Mouse (Mus musculus) hindbrain, embryonic 12.5 days (tissue): ENCODE data around the gene Nr1h2. TPM values are rescaled to one million over a fixed set of nuclear protein-coding genes. Genes with fewer than 3 reads are reported as not detected.

ENCODE experiments used
- ATAC-seq: fragments of 200-750 bp; cut with Nextera tagmentation; 2 replicates; pipeline ENCODE4 v1.8.0; 2017; ENCODE audit warnings: moderate TSS enrichment; ENCODE audit not compliant: low FRiP score
- H3K27ac ChIP-seq: fragments of 300-500 bp; sonication (generic); 2 replicates; pipeline ENCODE4 v1.5.1; 2016; ENCODE audit warnings: mild to moderate bottlenecking
- H3K27me3 ChIP-seq: fragments of 300-500 bp; sonication (generic); 2 replicates; pipeline ENCODE4 v1.6.1; 2016; ENCODE audit warnings: mild to moderate bottlenecking
- H3K36me3 ChIP-seq: fragments of 300-500 bp; sonication (generic); 2 replicates; pipeline ENCODE4 v1.6.1; 2016; ENCODE audit warnings: mild to moderate bottlenecking
- H3K4me1 ChIP-seq: fragments of 300-500 bp; sonication (generic); 2 replicates; pipeline ENCODE4 v1.6.1; 2016
- H3K4me2 ChIP-seq: fragments of 300-500 bp; sonication (generic); replicated peaks from 2 replicates; pipeline ENCODE4 v1.6.1; 2016; ENCODE audit warnings: mild to moderate bottlenecking
- H3K4me3 ChIP-seq: fragments of 300-500 bp; sonication (generic); 2 replicates; pipeline ENCODE4 v1.5.1; 2016; ENCODE audit warnings: mild to moderate bottlenecking
- H3K9ac ChIP-seq: fragments of 300-500 bp; sonication (generic); 2 replicates; pipeline ENCODE4 v1.6.1; 2016; ENCODE audit warnings: mild to moderate bottlenecking, moderate library complexity
- H3K9me3 ChIP-seq: fragments of 300-500 bp; sonication (generic); replicated peaks from 2 replicates; pipeline ENCODE4 v1.6.1; 2016; ENCODE audit warnings: mild to moderate bottlenecking
- WGBS: fragments of 180-500 bp; shearing (Covaris S2); methylation state at CpG from one replicate; pipeline ENCODE4 v1.1.7; 2016; 5-methylcytosine and 5-hydroxymethylcytosine counted together
- polyA plus RNA-seq: library from polyadenylated mRNA; unstranded; fragments of >200 nt; fragmentation: Nextera tagmentation; extraction: Ambion mirVana; gene quantifications from 2 replicates; pipeline ENCODE4 v1.2.1, GENCODE M21; 2016

Gene Nr1h2
- polyA plus RNA-seq, 1 experiment from 2014 or later = 71.5 TPM

DNA sequence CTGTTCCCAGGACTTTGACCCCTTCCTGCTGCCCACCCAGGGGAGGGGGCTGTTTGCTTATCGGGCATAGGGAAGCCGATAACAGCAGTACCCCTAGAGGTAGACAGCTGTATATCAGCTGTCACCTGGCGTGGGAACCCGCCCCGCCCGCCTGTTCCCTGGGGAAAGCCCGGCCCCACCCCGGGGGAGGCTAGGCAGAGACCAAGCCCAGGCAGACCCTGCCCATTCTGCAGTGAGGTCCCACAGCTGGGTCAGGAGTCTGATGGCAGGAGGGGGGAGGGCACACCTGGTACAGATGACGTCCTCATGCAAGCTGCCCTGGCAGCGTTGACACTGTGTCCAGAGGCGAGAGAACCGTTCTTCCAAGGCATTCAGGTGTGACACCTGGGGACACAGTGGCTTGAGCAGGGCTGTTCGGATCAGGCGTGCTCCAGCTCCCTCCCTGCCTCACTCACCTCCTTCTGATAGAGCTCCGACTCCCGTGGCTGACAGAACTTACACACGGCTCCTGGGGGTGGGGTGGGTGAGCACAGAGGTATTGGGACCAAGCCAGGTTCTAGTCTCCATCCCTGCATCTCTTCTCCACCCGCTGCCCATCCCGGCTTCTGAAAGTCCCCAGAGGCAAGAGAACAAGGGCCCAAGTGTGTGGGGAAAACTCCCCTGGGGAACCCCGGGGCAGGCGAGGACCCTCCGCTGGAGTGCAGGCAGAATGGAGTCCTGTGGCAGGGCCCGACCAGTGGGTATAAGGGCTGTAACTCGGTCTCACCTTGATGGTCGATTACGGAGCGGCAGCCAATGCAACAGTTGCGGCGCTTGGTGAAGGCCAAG is 20.6 kb downstream of the Nr1h2 start:
- H3K9me3 ChIP-seq = no peaks in the 10 kb centered on the region
- H3K4me1 ChIP-seq = peaks cover 1% of the 10 kb centered on the region; the same call in 1 of the 2 replicates
- ATAC-seq = no peak
- peaks cover 51% of the 10 kb centered on the region for H3K36me3 ChIP-seq
- H3K27me3 ChIP-seq = peaks cover 16% of the 10 kb centered on the region
- no peak overlapping the region for H3K27ac ChIP-seq
- no peak overlapping the region for H3K4me2 ChIP-seq
- whole genome bisulfite sequencing = 86% methylated on average over 29 of the region's 29 CpGs
- no peak overlapping the region for H3K9ac ChIP-seq
- no peak overlapping the region for H3K4me3 ChIP-seq

DNA sequence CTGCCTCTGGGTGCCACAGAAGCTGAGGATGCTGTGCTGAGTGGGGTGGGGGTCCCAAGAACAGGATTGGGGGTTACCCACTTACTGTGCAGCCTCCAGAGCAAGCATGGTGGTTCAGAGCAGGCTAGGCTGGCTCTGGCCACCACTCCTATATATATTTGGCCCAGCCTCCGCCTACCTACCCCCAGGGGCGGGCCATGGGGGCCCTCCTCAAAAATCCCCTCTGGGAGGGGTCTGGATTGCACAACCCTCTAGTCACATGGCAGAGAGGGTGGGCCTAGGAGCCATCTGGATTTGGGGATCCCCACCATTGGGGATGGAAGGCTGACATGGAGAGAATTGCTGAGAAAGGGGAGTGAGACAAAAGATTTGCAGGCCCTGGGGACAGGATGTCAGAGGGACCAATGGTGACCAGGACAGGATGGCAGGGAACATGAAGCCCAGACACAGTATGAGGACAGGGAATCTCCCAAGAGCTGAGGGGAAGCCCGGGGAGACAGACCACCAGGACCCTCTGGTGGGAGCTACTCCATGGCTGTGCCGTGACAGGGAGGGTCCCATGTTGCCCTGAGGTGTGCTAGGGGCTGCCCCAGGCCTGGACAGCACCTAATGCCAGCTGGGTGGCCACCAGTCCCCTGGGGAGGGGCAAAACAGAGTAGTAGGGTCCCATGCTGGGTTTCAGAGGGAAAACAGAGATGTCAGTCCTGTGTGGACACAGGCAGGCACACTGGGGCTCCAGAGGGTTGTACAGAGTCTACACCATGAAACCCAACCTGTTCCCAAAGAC is 21.6 kb downstream of the Nr1h2 start, which contains the start of gene Spib:
TSS of gene Spib (minus strand) at position 126 of the 787 bp plus-strand sequence.
- Histone ChIP-seq H3K36me3 (peaks cover 43% of the 10 kb centered on the region), H3K27me3 (peaks cover 24% of the 10 kb centered on the region), H3K4me2 (no peak within 1 kb of the TSS), H3K9me3 (no peaks in the 10 kb centered on the region), H3K4me3 (no peak within 1 kb of the TSS), H3K27ac (no peak within 1 kb of the TSS), H3K9ac (0 out of 2 replicates have a peak within 1 kb of the TSS, but pooled peaks have one; percentile 9), H3K4me1 (peaks cover 8% of the 10 kb centered on the region)
- WGBS = 81% methylated on average over 4 of the region's 4 CpGs
- ATAC-seq = no peak

DNA sequence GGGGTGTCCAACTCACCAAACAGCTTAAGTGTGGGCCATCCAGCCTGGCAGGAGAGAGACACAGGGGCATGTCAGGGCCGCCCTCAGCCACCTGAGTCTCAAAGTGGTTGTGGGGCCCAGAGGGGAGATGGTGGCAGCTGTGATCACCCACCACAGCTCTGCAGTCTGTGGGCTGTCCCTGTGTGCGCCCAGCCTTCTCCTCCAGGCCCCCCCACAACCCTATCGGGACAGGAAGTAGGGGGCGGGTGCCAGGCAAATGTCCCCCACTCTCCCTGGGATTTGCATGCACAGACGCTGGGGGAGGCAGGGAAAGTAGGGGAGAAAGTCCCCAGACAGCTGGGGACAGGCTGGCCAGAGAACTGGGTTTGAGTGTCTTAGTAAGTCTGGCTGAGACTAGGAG is 22.5 kb downstream of the Nr1h2 start:
- peaks cover 8% of the 10 kb centered on the region for H3K4me1 ChIP-seq
- 50% methylated on average over 5 of the region's 5 CpGs for WGBS
- H3K9ac ChIP-seq = no peak overlapping the region
- no peak for ATAC-seq
- H3K27me3 ChIP-seq = peaks cover 32% of the 10 kb centered on the region
- H3K36me3 ChIP-seq = peaks cover 34% of the 10 kb centered on the region
- no peak overlapping the region for H3K27ac ChIP-seq
- no peak overlapping the region for H3K4me2 ChIP-seq
- H3K4me3 ChIP-seq = no peak overlapping the region
- no peaks in the 10 kb centered on the region for H3K9me3 ChIP-seq

DNA sequence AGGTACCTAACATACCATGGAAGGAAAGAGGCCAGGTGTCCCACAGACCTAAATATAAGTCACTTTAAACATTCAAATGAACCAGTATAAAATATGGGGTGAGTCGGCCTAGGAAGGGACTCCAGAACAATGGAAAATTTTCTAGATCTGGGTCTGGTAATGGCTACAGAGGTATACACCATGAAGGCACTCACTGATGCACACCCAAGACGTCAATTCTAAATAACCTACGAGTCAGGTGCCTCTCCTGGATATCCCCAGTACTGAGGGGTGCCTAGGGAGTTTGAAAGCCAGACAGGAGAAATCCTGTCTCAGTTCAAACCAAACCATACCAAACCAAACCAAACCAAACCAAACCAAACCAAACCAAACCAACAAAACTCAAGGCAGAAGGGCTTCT is 23.2 kb downstream of the Nr1h2 start:
- no peak for ATAC-seq
- Histone ChIP-seq H3K4me1 (peaks cover 8% of the 10 kb centered on the region), H3K4me2 (no peak overlapping the region), H3K4me3 (no peak overlapping the region), H3K36me3 (peaks cover 28% of the 10 kb centered on the region), H3K27me3 (peaks cover 38% of the 10 kb centered on the region), H3K9me3 (no peaks in the 10 kb centered on the region), H3K9ac (no peak overlapping the region), H3K27ac (no peak overlapping the region)
- 78% methylated on average over 3 of the region's 3 CpGs for WGBS

DNA sequence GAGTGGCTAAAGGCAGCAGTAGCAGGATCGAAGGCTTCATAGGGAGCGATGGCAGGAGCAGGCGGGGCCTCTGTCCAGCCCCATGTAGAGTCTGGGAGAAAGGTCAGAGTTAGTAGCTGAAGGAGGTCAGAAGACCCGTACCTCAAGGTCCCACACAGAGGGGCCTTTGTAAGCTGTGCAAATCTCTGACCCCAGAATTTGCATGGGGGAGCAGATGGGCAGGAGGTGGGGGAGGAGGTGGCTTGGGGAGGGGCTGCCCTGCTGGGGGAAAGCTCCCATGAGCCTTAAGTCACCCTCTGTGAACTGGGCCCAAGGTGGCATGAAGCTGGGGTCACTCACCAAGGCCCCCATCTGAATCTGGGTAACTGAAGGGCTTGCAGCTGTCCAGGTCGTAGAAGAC is 24.2 kb downstream of the Nr1h2 start:
- WGBS = 59% methylated on average over 5 of the region's 5 CpGs

DNA sequence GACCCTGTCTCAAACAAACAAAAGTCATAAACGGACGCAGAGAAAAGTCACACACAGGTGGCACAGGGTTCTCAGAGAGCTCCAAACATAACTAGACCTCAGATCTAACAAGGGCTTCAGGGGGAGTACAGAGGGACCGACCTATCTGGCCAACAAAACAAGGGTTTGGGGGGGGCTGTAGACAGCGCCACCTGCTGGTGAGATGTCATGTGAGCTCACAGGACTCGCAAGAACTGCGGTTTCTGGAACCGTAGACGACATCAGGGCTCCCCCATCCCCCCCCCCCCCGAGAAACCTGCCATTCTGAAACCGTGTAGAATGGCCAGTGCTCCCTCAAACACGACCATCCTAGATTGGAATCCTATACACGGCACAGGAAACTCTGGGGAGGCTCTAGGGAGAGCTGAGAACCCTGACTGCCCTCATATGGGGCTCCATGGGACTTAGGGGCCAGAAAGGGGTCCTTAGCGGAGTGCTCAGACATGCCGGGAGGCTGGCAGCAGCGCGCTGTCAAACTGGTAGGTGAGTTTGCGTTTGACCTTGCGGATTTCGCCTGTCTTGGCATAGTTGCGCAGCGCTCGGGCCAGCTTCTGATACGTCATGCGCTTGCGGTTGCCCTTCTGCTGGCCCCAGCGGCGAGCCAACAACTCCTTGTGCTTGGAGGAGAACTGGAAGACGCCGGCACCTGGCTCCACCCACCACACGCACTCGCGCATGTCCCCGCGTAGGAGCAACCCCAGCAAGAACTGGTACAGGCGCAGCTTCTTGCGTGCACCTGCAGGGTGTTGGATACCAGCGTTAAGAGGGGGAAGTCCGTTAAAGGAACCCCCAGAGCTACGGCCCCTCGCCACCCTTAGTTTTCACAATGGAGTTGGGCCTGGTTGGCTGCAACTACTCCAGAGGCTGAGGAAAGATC is 26.0 kb downstream of the Nr1h2 start:
- WGBS = 6% methylated on average over 40 of the region's 40 CpGs
- Histone ChIP-seq H3K4me2 (peak overlapping the region; percentile 58), H3K9me3 (no peaks in the 10 kb centered on the region), H3K27ac (no peak overlapping the region), H3K4me3 (peak overlapping the region; percentile 22), H3K36me3 (0 out of 2 replicates have a peak, but pooled peaks cover 2% of the 10 kb centered on the region), H3K27me3 (peaks cover 66% of the 10 kb centered on the region), H3K4me1 (peaks cover 15% of the 10 kb centered on the region), H3K9ac (peak overlapping the region; percentile 36)
- ATAC-seq = 0 out of 2 replicates have a peak, but pooled peaks have one; percentile 23

More for the DNA sequence above, 24.2 kb downstream of the Nr1h2 start:
- ATAC-seq = no peak
- no peaks in the 10 kb centered on the region for H3K9me3 ChIP-seq
- no peak overlapping the region for H3K9ac ChIP-seq
- H3K4me2 ChIP-seq = no peak overlapping the region
- H3K27me3 ChIP-seq = peaks cover 48% of the 10 kb centered on the region
- no peak overlapping the region for H3K4me3 ChIP-seq
- no peak overlapping the region for H3K27ac ChIP-seq
- H3K36me3 ChIP-seq = peaks cover 20% of the 10 kb centered on the region
- peaks cover 15% of the 10 kb centered on the region for H3K4me1 ChIP-seq

DNA sequence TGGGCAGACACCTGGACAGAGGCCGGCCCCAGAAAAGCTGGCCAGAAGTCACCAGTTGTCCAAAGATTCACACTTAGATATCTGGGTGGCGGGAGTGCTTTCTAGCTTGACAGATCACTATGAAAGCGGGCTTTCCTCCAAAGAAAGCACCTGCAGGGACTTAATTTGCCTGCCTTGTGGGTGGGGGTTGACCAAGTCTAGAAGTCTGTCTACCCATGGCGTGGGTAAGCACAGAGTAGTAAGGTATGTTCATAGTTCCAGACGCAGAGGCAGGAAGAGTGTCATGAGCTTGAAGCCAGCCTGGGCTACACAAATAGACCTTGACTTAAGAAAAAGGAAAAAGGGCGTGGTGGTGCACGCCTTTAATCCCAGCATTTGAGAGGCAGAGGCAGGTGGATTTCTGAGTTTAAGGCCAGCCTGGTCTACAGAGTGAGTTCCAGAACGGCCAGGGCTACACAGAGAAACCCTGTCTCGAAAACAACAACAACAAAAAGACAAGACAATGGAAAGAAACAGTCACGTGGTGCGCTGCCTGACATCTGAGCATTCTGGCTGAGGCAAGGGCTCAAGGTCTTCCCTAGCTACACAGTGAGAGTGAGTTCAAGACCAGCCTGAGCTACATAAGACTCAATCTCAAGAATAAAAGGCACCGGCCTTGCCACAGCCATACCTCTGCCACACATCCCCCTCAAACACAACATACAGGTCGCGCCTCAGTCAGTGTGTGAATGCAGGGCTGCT is 27.2 kb downstream of the Nr1h2 start:
- no peak overlapping the region for H3K9ac ChIP-seq
- H3K9me3 ChIP-seq = no peaks in the 10 kb centered on the region
- peaks cover 77% of the 10 kb centered on the region for H3K27me3 ChIP-seq
- no peak for ATAC-seq
- 88% methylated on average over 14 of the region's 14 CpGs for WGBS
- H3K4me2 ChIP-seq = no peak overlapping the region
- H3K27ac ChIP-seq = no peak overlapping the region
- H3K4me1 ChIP-seq = peaks cover 16% of the 10 kb centered on the region
- H3K4me3 ChIP-seq = no peak overlapping the region
- no peaks in the 10 kb centered on the region for H3K36me3 ChIP-seq

DNA sequence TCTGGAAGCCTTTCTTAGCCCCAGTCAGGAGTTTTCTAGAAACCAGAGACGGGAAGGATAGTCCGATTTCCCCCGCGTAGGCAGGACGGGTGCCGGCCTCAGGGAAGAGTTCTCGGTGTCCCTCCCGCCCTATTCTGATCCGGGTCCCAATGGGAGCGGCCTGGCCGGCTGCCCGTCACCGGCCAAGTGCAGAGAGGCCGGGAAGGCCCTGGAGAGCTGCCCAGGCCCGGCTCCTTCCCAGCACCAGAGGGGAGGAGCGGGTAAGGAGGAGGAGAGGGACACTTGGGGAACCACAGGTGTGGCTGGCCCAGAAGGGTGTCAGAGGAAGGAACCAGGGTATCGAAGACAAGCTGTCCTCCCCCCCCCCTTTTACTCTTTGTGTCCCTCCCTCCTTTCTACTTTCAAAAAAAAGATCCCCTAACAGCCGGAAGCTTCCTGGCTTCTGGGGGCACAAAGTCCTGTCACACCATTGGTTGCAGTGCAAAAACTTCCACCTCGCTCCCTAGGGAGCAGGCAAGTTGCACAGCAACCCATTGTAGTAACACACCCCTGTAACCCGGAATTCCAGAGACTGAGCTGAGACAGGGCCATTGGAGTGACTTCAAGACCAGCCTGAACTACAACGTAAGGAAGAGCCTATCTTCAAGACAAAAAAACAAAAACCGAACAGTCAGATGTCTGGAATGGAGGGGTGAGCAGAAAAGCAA is 28.5 kb downstream of the Nr1h2 start:
- Histone ChIP-seq H3K4me1 (peaks cover 17% of the 10 kb centered on the region), H3K9me3 (no peaks in the 10 kb centered on the region), H3K9ac (peak overlapping the region; percentile 38; the same call in 1 of the 2 replicates), H3K4me3 (no peak overlapping the region), H3K4me2 (peak overlapping the region; percentile 30), H3K27ac (no peak overlapping the region), H3K27me3 (peaks cover 88% of the 10 kb centered on the region), H3K36me3 (no peaks in the 10 kb centered on the region)
- ATAC-seq = no peak
- 16% methylated on average over 21 of the region's 22 CpGs for WGBS

DNA sequence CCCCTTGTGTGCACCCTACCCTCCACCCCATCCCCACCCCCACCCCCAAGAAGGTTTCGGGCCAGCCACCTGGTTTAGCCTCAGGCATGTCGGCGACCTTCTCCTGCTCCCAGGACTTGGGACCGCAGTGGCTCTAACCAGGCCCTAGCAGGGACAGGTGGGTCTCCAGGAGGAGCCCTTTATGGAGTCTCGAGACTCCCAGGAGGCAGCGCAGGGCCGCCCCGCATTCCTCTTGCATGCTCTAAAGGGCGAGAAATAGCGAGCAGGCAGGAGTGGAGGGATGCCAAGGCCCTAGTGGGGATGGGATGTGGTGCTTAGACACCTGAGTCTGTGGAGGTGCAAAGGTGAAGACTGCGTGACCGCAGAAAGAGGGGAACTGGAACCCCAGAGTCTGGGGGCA is 29.2 kb downstream of the Nr1h2 start, which contains the start of gene Mybpc2:
TSS of gene Mybpc2 (minus strand) at position 155 of the 400 bp plus-strand sequence.
- H3K9me3 ChIP-seq = no peaks in the 10 kb centered on the region
- no peaks in the 10 kb centered on the region for H3K36me3 ChIP-seq
- WGBS = 37% methylated on average over 12 of the region's 12 CpGs
- ATAC-seq = no peak
- H3K4me3 ChIP-seq = no peak within 1 kb of the TSS
- peaks cover 17% of the 10 kb centered on the region for H3K4me1 ChIP-seq
- H3K9ac ChIP-seq = peak within 1 kb of the TSS; percentile 38; the same call in 1 of the 2 replicates
- H3K27ac ChIP-seq = no peak within 1 kb of the TSS
- H3K4me2 ChIP-seq = peak within 1 kb of the TSS; percentile 30
- H3K27me3 ChIP-seq = peaks cover 86% of the 10 kb centered on the region

DNA sequence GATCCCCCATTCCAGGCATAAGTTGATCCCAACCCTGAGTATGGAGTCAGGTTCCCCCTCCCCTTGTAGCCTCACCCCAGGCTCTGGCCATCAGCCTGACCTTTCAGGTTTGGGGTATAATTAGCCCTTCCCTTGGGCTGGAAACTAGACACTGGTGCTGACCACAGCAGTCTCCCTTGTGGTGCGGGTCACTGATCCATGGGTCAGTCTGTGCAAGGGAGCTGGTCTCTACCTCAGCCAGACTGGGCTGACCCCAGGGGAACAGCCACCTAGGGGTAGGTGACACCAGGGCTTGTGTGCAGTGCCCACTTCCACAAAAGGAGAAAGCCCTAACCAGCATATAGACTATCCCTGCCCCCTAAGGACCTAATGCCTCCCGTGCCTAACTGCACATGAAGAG is 30.7 kb downstream of the Nr1h2 start:
- Histone ChIP-seq H3K9ac (no peak overlapping the region), H3K4me2 (no peak overlapping the region), H3K4me1 (peaks cover 15% of the 10 kb centered on the region), H3K4me3 (no peak overlapping the region), H3K27me3 (peaks cover 74% of the 10 kb centered on the region), H3K36me3 (no peaks in the 10 kb centered on the region), H3K27ac (no peak overlapping the region), H3K9me3 (no peaks in the 10 kb centered on the region)
- no peak for ATAC-seq
- WGBS = 87% methylated on average over 2 of the region's 2 CpGs
